Mouse (Mus musculus) lung, adult 2 months (tissue): ENCODE measurements around the gene 1700061G19Rik.

Source experiments
- CTCF ChIP-seq: fragments of 200-500 bp; IDR thresholded peaks from 2 replicates; pipeline ENCODE4 v1.5.1; 2011; ENCODE audit warnings: mild to moderate bottlenecking, low read length, control low read depth; ENCODE audit not compliant: insufficient read depth
- POLR2A ChIP-seq: fragments of 200-500 bp; IDR thresholded peaks from 2 replicates; pipeline ENCODE4 v1.6.1; 2011; ENCODE audit warnings: low read depth, mild to moderate bottlenecking, control low read depth, low read length, borderline replicate concordance; ENCODE audit errors: extremely low read depth

DNA sequence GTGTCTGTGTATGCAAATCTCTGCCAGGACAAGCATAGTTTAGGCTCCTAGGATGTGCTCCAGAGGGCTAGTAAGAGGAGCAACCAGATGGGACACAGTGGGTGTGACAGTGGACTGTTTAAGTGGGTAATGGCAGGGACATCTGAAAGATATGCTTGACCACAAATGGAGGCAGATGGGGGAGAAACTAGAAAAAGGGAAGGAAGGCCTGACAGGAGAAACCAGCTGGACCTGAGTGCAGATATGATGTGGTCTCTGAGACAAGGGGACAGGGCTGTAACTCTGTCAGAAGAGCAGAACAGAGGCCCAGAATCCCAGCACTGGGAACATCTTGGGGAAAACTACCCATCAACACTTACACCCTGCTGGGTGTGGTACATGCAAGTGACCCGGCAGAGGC, 54.3 kb downstream of the 1700061G19Rik start:
- TF ChIP-seq POLR2A (no peak), CTCF (no peak)
